Mouse (Mus musculus) stomach, postnatal 0 days (tissue): ENCODE results near the gene Fosb. TPM values are rescaled to one million over a fixed set of nuclear protein-coding genes. Genes with fewer than 3 reads are reported as not detected.

ENCODE experiments used
- ATAC-seq: fragments of 200-750 bp; cut with Nextera tagmentation; 2 replicates; pipeline ENCODE4 v1.8.0; 2017; ENCODE audit not compliant: low FRiP score, low TSS enrichment
- DNase-seq: peaks from one replicate; pipeline ENCODE4 v3.0.0-alpha.2; 2016; ENCODE audit warnings: low spot score
- H3K27ac ChIP-seq: fragments of 300-500 bp; sonication (generic); replicated peaks from 2 replicates; pipeline ENCODE4 v1.5.1; 2014; ENCODE audit warnings: mild to moderate bottlenecking, control low read depth
- H3K27me3 ChIP-seq: fragments of 300-500 bp; sonication (generic); 2 replicates; pipeline ENCODE4 v1.6.1; 2014; ENCODE audit warnings: low read length; ENCODE audit not compliant: control insufficient read depth, insufficient read depth
- H3K36me3 ChIP-seq: fragments of 300-500 bp; sonication (generic); 2 replicates; pipeline ENCODE4 v1.6.1; 2014; ENCODE audit warnings: low read length, mixed read lengths; ENCODE audit not compliant: control insufficient read depth, insufficient read depth
- H3K4me1 ChIP-seq: fragments of 300-500 bp; sonication (generic); replicated peaks from 2 replicates; pipeline ENCODE4 v1.6.1; 2014; ENCODE audit warnings: antibody characterized with exemption; ENCODE audit not compliant: control insufficient read depth, insufficient read depth
- H3K4me2 ChIP-seq: fragments of 300-500 bp; sonication (generic); replicated peaks from 2 replicates; pipeline ENCODE4 v1.6.1; 2014; ENCODE audit warnings: low read depth, mild to moderate bottlenecking, control low read depth, moderate library complexity
- H3K4me3 ChIP-seq: fragments of 300-500 bp; sonication (generic); 2 replicates; pipeline ENCODE4 v1.5.1; 2014; ENCODE audit warnings: low read depth, low read length, control low read depth
- H3K9ac ChIP-seq: fragments of 300-500 bp; sonication (generic); 2 replicates; pipeline ENCODE4 v1.6.1; 2014; ENCODE audit warnings: mild to moderate bottlenecking, low read length, control low read depth, mixed read lengths
- H3K9me3 ChIP-seq: fragments of 300-500 bp; sonication (generic); 2 replicates; pipeline ENCODE4 v1.6.1; 2016; ENCODE audit warnings: low read length; ENCODE audit not compliant: control insufficient read depth
- CTCF ChIP-seq: IDR thresholded peaks from 2 replicates; pipeline ENCODE4 v1.5.1; 2016; ENCODE audit warnings: antibody characterized with exemption, low read depth, mild to moderate bottlenecking, moderate library complexity
- EP300 ChIP-seq: optimal IDR thresholded peaks from 2 replicates; pipeline ENCODE3; 2016; ENCODE audit warnings: antibody characterized with exemption
- WGBS: fragments of 180-500 bp; shearing (Covaris S2); extraction: QIAGEN DNeasy Blood & Tissue Kit; methylation state at CpG from one replicate; pipeline ENCODE4 v1.1.7; 2014; 5-methylcytosine and 5-hydroxymethylcytosine counted together
- polyA plus RNA-seq: library from polyadenylated mRNA; unstranded; fragments of >200 nt; fragmentation: Nextera tagmentation; extraction: Ambion mirVana; gene quantifications from 2 replicates; pipeline ENCODE4 v1.2.1, GENCODE M21; 2015

Gene Fosb
- polyA plus RNA-seq, 1 experiment from 2014 or later = 0.21 TPM

- Histone ChIP-seq H3K4me1 (no peaks in the 10 kb centered on the region), H3K27me3 (no peaks in the 10 kb centered on the region), H3K27ac (no peak overlapping the region), H3K36me3 (peaks cover 12% of the 10 kb centered on the region; the same call in 1 of the 2 replicates), H3K4me2 (no peak overlapping the region), H3K9ac (no peak overlapping the region), H3K9me3 (no peaks in the 10 kb centered on the region), H3K4me3 (no peak overlapping the region)
- no peak for ATAC-seq
- TF ChIP-seq CTCF (no peak), EP300 (no peak)
- 92% methylated on average over 5 of the region's 5 CpGs for WGBS
- no peak for DNase-seq
These were observed 45.1 kb upstream of the Fosb start for GRCm38 (mm10) chr7:19354991-19355390.

- WGBS = 90% methylated on average over 8 of the region's 8 CpGs
- no peak for ATAC-seq
- H3K27me3 ChIP-seq = no peaks in the 10 kb centered on the region
- TF ChIP-seq EP300 (no peak), CTCF (no peak)
- no peak overlapping the region for H3K27ac ChIP-seq
- no peak for DNase-seq
- H3K36me3 ChIP-seq = peaks cover 12% of the 10 kb centered on the region; the same call in 1 of the 2 replicates
- no peak overlapping the region for H3K9ac ChIP-seq
- no peaks in the 10 kb centered on the region for H3K9me3 ChIP-seq
- no peak overlapping the region for H3K4me2 ChIP-seq
- H3K4me1 ChIP-seq = no peaks in the 10 kb centered on the region
- H3K4me3 ChIP-seq = no peak overlapping the region
These were observed 40.4 kb upstream of the Fosb start for GRCm38 (mm10) chr7:19350221-19350620.

DNA sequence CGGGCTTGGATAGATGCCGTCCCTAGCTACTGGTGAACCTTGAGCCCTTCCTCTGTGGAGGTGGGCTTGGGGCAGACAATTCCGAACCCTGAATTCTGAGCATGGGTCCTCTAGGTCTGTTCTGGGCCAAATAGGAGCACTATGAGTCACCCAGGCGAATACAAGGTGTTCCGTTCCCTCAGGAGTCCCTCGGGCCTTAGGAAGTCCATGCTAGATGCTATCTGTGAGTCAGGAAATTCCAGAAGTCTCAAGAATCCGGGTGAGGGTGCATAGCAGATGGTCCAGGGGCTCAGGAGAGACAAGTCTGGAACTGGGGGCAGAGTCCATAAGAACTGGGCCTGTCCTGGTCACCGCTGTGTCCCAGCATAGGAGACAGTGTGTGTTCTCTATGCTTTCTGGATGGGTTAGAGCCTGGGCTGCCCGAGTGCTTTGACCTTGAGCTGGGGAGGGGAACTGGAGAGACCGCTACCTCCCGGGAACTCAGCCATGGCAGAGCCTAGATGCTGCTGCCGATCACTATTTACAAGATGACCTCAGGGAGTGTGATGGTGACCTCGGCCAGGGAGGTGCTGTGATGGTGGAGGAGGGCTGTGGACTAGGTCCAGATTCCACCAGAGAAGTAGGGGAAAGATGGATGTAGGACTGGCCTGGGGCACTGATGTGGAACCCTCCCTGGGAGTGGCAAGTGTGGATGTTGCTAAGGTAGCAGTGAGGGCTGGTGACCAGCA is 39.5 kb upstream of the Fosb start:
- WGBS = 84% methylated on average over 13 of the region's 13 CpGs
- no peak for DNase-seq
- Histone ChIP-seq H3K27me3 (no peaks in the 10 kb centered on the region), H3K36me3 (peaks cover 9% of the 10 kb centered on the region; the same call in 1 of the 2 replicates), H3K27ac (no peak overlapping the region), H3K4me1 (no peaks in the 10 kb centered on the region), H3K9ac (no peak overlapping the region), H3K9me3 (no peaks in the 10 kb centered on the region), H3K4me2 (no peak overlapping the region), H3K4me3 (no peak overlapping the region)
- no peak for TF ChIP-seq EP300
- no peak for TF ChIP-seq CTCF
- no peak for ATAC-seq

GRCm38 (mm10) chr7:19344938-19345471 is 35.2 kb upstream of the Fosb start:
- no peak for TF ChIP-seq CTCF
- TF ChIP-seq EP300 = no peak
- Histone ChIP-seq H3K4me1 (0 out of 2 replicates have a peak, but pooled peaks cover 2% of the 10 kb centered on the region), H3K4me2 (peak overlapping the region; percentile 63), H3K36me3 (0 out of 2 replicates have a peak, but pooled peaks cover under 1% of the 10 kb centered on the region), H3K9me3 (no peaks in the 10 kb centered on the region), H3K27me3 (no peaks in the 10 kb centered on the region), H3K4me3 (peak overlapping the region; percentile 72), H3K9ac (peak overlapping the region; percentile 80), H3K27ac (peak overlapping the region; percentile 87)
- ATAC-seq (peak; percentile 95), DNase-seq (peak; percentile 98)
- under 1% methylated on average over 31 of the region's 31 CpGs for WGBS

GRCm38 (mm10) chr7:19344237-19344847 is 34.5 kb upstream of the Fosb start, which contains the start of gene Ercc1:
TSS of gene Ercc1 (plus strand) at chr7:19344778.
- Histone ChIP-seq H3K9me3 (no peaks in the 10 kb centered on the region), H3K27ac (peak within 1 kb of the TSS; percentile 87), H3K9ac (peak within 1 kb of the TSS; percentile 80), H3K4me1 (0 out of 2 replicates have a peak, but pooled peaks cover 2% of the 10 kb centered on the region), H3K4me3 (peak within 1 kb of the TSS; percentile 72), H3K27me3 (no peaks in the 10 kb centered on the region), H3K4me2 (peak within 1 kb of the TSS; percentile 63), H3K36me3 (no peaks in the 10 kb centered on the region)
- ATAC-seq = peak; percentile 4; the same call in 1 of the 2 replicates
- TF ChIP-seq EP300 (no peak), CTCF (no peak)
- peak; percentile 27 for DNase-seq
- 19% methylated on average over 12 of the region's 12 CpGs for WGBS
